Mouse (Mus musculus): ENCODE measurements at regions not wholly inside any gene's neighbourhood (a gene's known extent, or its start where the extent isn't known, plus 50 kb on each side); places are given as distances from the start of the nearest gene placed in this dataset.
A peak's percentile ranks its signal among the peaks of the same experiment; 100 is the strongest.
"Not testable (repeated sequence)": the region's sequence is repeated elsewhere in the genome, so short reads cannot be mapped to it uniquely, and the experiment has no call there.

GRCm38 (mm10) chr4:5530416-5530815 lies 737.3 kb upstream of the Impad1 start:
- H3K27me3 ChIP-seq (ENCODE audit: insufficient read depth, low read length): no peaks in the 10 kb centered on the region
- 73% methylated on average over 4 of the region's 4 CpGs for WGBS
- H3K4me2 ChIP-seq (ENCODE audit: low read depth, low read length): no peak overlapping the region
- H3K4me3 ChIP-seq (ENCODE audit: low read length): no peak overlapping the region
- TF ChIP-seq CTCF (IDR thresholded peaks at IDR 0.05; ENCODE audit: low read depth): no peak
- no peaks in the 10 kb centered on the region for H3K36me3 ChIP-seq (ENCODE audit: insufficient read depth, low read length)
- H3K9me3 ChIP-seq (ENCODE audit: low read length): no peaks in the 10 kb centered on the region
- ATAC-seq (no peak), DNase-seq (ENCODE audit: low spot score) (no peak)
- no peaks in the 10 kb centered on the region for H3K4me1 ChIP-seq (ENCODE audit: insufficient read depth, low read length)
- H3K27ac ChIP-seq: no peak overlapping the region
- H3K9ac ChIP-seq (replicated peaks; ENCODE audit: low read length): no peak overlapping the region

GRCm38 (mm10) chr4:5518522-5518921 lies 725.4 kb upstream of the Impad1 start:
- Histone ChIP-seq H3K27ac (no peak overlapping the region), H3K4me2 (ENCODE audit: low read depth, low read length) (no peak overlapping the region), H3K9ac (replicated peaks; ENCODE audit: low read length) (no peak overlapping the region), H3K36me3 (ENCODE audit: insufficient read depth, low read length) (no peaks in the 10 kb centered on the region), H3K9me3 (ENCODE audit: low read length) (no peaks in the 10 kb centered on the region), H3K4me3 (ENCODE audit: low read length) (no peak overlapping the region), H3K27me3 (ENCODE audit: insufficient read depth, low read length) (no peaks in the 10 kb centered on the region), H3K4me1 (ENCODE audit: insufficient read depth, low read length) (no peaks in the 10 kb centered on the region)
- no peak for TF ChIP-seq CTCF (IDR thresholded peaks at IDR 0.05; ENCODE audit: low read depth)
- WGBS: 95% methylated on average over 2 of the region's 2 CpGs
- DNase-seq (ENCODE audit: low spot score) (no peak), ATAC-seq (no peak)

GRCm38 (mm10) chr4:5515426-5515825 lies 722.3 kb upstream of the Impad1 start:
- H3K4me2 ChIP-seq (ENCODE audit: low read depth, low read length); H3K27me3 ChIP-seq (ENCODE audit: insufficient read depth, low read length); ATAC-seq: not testable (repeated sequence)

GRCm38 (mm10) chr4:5511743-5512142 lies 718.6 kb upstream of the Impad1 start:
- no peaks in the 10 kb centered on the region for H3K4me1 ChIP-seq (ENCODE audit: insufficient read depth, low read length)
- no peaks in the 10 kb centered on the region for H3K36me3 ChIP-seq (ENCODE audit: insufficient read depth, low read length)
- no peak overlapping the region for H3K9ac ChIP-seq (replicated peaks; ENCODE audit: low read length)
- ATAC-seq (no peak), DNase-seq (ENCODE audit: low spot score) (no peak)
- H3K4me3 ChIP-seq (ENCODE audit: low read length): no peak overlapping the region
- no peak overlapping the region for H3K4me2 ChIP-seq (ENCODE audit: low read depth, low read length)
- H3K27ac ChIP-seq: no peak overlapping the region
- no peaks in the 10 kb centered on the region for H3K9me3 ChIP-seq (ENCODE audit: low read length)
- no peaks in the 10 kb centered on the region for H3K27me3 ChIP-seq (ENCODE audit: insufficient read depth, low read length)
- TF ChIP-seq CTCF (IDR thresholded peaks at IDR 0.05; ENCODE audit: low read depth): no peak

More at GRCm38 (mm10) chr4:5515426-5515825, 722.3 kb upstream of the Impad1 start:
- DNase-seq (ENCODE audit: low spot score); H3K4me1 ChIP-seq (ENCODE audit: insufficient read depth, low read length); H3K9me3 ChIP-seq (ENCODE audit: low read length); H3K4me3 ChIP-seq (ENCODE audit: low read length); H3K27ac ChIP-seq; H3K9ac ChIP-seq (replicated peaks; ENCODE audit: low read length); H3K36me3 ChIP-seq (ENCODE audit: insufficient read depth, low read length): not testable (repeated sequence)
- WGBS: 76% methylated on average over 6 of the region's 6 CpGs

GRCm38 (mm10) chr4:5509398-5509797 lies 716.2 kb upstream of the Impad1 start:
- no peaks in the 10 kb centered on the region for H3K36me3 ChIP-seq (ENCODE audit: insufficient read depth, low read length)
- no peak overlapping the region for H3K4me2 ChIP-seq (ENCODE audit: low read depth, low read length)
- 56% methylated on average over 5 of the region's 5 CpGs for WGBS
- ATAC-seq (peak; percentile 40; the same call in 1 of the 2 replicates), DNase-seq (ENCODE audit: low spot score) (peak; percentile 69)
- H3K9me3 ChIP-seq (ENCODE audit: low read length): no peaks in the 10 kb centered on the region
- no peak overlapping the region for H3K4me3 ChIP-seq (ENCODE audit: low read length)
- no peak for TF ChIP-seq CTCF (IDR thresholded peaks at IDR 0.05; ENCODE audit: low read depth)
- H3K27ac ChIP-seq: no peak overlapping the region
- H3K9ac ChIP-seq (replicated peaks; ENCODE audit: low read length): no peak overlapping the region
- no peaks in the 10 kb centered on the region for H3K27me3 ChIP-seq (ENCODE audit: insufficient read depth, low read length)
- no peaks in the 10 kb centered on the region for H3K4me1 ChIP-seq (ENCODE audit: insufficient read depth, low read length)

GRCm38 (mm10) chr4:5495012-5495411 lies 701.9 kb upstream of the Impad1 start:
- no peak for DNase-seq (ENCODE audit: low spot score)
- Histone ChIP-seq H3K9me3 (ENCODE audit: low read length) (no peaks in the 10 kb centered on the region), H3K9ac (replicated peaks; ENCODE audit: low read length) (no peak overlapping the region), H3K4me3 (ENCODE audit: low read length) (no peak overlapping the region), H3K27me3 (ENCODE audit: insufficient read depth, low read length) (no peaks in the 10 kb centered on the region), H3K27ac (no peak overlapping the region), H3K4me2 (ENCODE audit: low read depth, low read length) (no peak overlapping the region), H3K4me1 (ENCODE audit: insufficient read depth, low read length) (no peaks in the 10 kb centered on the region), H3K36me3 (ENCODE audit: insufficient read depth, low read length) (no peaks in the 10 kb centered on the region)
- 80% methylated on average over 1 of the region's 1 CpGs for WGBS
- no peak for ATAC-seq
- TF ChIP-seq CTCF (IDR thresholded peaks at IDR 0.05; ENCODE audit: low read depth): no peak

- no peak for ATAC-seq
- TF ChIP-seq CTCF (IDR thresholded peaks at IDR 0.05; ENCODE audit: low read depth): no peak
- H3K27me3 ChIP-seq (ENCODE audit: insufficient read depth, low read length): no peaks in the 10 kb centered on the region
- no peaks in the 10 kb centered on the region for H3K4me1 ChIP-seq (ENCODE audit: insufficient read depth, low read length)
- no peaks in the 10 kb centered on the region for H3K36me3 ChIP-seq (ENCODE audit: insufficient read depth, low read length)
- no peaks in the 10 kb centered on the region for H3K9me3 ChIP-seq (ENCODE audit: low read length)
- no peak for DNase-seq (ENCODE audit: low spot score)
- no peak overlapping the region for H3K27ac ChIP-seq
- H3K4me2 ChIP-seq (ENCODE audit: low read depth, low read length): no peak overlapping the region
- no peak overlapping the region for H3K4me3 ChIP-seq (ENCODE audit: low read length)
- no peak overlapping the region for H3K9ac ChIP-seq (replicated peaks; ENCODE audit: low read length)
- WGBS: 70% methylated on average over 1 of the region's 1 CpGs
Observed at GRCm38 (mm10) chr4:5494072-5495000, 701.2 kb upstream of the Impad1 start.

Measured in hindbrain, postnatal 0 days (tissue).